Mouse (Mus musculus): ENCODE measurements around the gene Myo1d. TPM values are rescaled to one million over a fixed set of nuclear protein-coding genes. Genes with fewer than 3 reads are reported as not detected.

The Myo1d gene
- polyA plus RNA-seq, 1 experiment, result not detected

DNA sequence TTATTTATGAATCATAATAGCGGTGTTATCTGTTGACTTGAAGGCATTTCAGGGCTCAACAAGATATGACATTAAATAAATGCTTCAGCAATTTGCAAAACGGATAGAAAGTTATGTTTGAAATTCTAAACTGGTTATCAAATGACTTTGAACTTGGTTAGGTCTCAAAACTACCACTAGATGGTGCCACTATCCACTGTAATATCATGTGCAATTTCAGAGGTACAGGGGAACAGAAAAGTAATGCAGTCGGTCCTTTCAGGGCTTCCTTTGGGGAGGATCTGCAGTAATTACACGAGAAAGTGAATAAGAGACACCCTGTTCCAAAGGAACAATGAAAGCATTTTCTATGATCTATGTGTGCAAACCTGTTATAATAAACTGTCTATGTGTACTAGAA, 83.5 kb downstream of the Myo1d start:
- H3K4me3 ChIP-seq (ENCODE audit: insufficient read depth, low read depth, low read length), result no peak overlapping the region
- TF ChIP-seq CTCF (IDR thresholded peaks at IDR 0.05; ENCODE audit: insufficient read depth, low read depth, low read length), result no peak
- 6% methylated on average over 4 of the region's 4 CpGs for WGBS

DNA sequence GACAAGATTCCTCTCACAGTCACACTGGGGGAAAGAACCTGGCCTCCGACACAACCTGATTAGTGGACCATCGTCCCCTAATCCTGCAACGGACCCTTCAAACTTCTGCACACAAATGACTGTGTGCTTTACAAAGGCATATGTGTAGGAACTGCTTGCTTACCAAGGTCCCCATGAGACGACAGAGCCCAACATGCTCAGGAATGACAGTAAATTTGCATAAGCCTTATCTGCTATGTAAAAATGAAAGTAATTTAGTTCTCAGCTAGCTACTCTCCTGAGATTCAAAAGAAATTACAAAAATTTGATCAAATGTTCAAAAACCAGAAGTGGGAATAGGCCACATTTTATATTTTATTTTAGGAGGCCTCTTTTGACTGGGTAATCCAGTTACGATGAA, 95.2 kb downstream of the Myo1d start:
- Histone ChIP-seq H3K27ac (ENCODE audit: insufficient read depth, low read depth, low read length) (no peak overlapping the region), H3K4me3 (ENCODE audit: insufficient read depth, low read depth, low read length) (no peak overlapping the region), H3K4me1 (ENCODE audit: control insufficient read depth, insufficient read depth, low read length) (no peaks in the 10 kb centered on the region)
- 92% methylated on average over 5 of the region's 5 CpGs for WGBS
- no peak for TF ChIP-seq POLR2A (IDR thresholded peaks at IDR 0.05; ENCODE audit: insufficient read depth, low read depth, low read length)
- no peak for TF ChIP-seq CTCF (IDR thresholded peaks at IDR 0.05; ENCODE audit: insufficient read depth, low read depth, low read length)

More for the DNA sequence above, 83.5 kb downstream of the Myo1d start:
- Histone ChIP-seq H3K27ac (ENCODE audit: insufficient read depth, low read depth, low read length) (no peak overlapping the region), H3K4me1 (ENCODE audit: control insufficient read depth, insufficient read depth, low read length) (no peaks in the 10 kb centered on the region)

DNA sequence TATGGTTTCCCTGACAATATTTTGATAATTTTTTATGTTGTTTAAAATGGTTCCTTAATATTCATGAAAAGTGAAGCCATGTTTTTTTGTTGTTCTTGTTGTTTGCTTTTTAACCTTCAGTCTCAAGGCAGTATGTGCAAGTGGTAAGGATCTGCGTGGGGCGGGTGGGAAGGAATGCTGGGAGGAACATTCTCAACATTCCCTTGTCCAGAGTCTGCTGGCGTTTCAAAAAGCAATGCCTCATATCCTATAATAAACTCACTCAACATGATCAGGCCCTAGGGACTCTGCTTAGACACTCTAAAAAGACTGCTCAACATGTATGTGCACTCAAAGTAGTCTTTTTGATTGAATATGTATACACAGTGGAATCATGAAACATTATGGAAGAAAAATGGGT, 97.1 kb downstream of the Myo1d start:
- TF ChIP-seq CTCF (IDR thresholded peaks at IDR 0.05; ENCODE audit: insufficient read depth, low read depth, low read length) (no peak), POLR2A (IDR thresholded peaks at IDR 0.05; ENCODE audit: insufficient read depth, low read depth, low read length) (no peak)
- H3K27ac ChIP-seq (ENCODE audit: insufficient read depth, low read depth, low read length), result no peak overlapping the region
- no peak overlapping the region for H3K4me3 ChIP-seq (ENCODE audit: insufficient read depth, low read depth, low read length)
- WGBS, result 83% methylated on average over 3 of the region's 3 CpGs
- no peaks in the 10 kb centered on the region for H3K4me1 ChIP-seq (ENCODE audit: control insufficient read depth, insufficient read depth, low read length)

DNA sequence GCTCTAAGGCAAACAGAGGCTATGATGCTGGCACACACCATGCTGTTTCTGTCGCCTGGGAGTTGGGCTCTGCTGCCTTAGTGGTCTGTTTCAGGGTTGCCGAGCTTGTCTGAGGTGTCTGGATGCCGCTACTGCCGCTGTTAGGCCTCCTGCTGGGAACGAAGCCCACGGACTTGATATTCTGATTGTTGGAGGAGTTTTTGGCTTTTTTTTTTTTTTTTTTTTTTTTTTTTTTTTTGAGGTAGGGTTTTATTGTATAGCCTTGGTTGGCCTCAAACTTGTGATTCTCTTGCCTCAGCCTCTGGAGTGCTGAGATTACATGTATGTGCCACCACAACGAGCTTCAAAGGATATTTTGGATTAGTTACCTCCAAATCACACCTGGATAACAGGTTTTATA, 106.8 kb downstream of the Myo1d start:
- Histone ChIP-seq H3K27ac (ENCODE audit: insufficient read depth, low read depth, low read length) (no peak overlapping the region), H3K4me1 (ENCODE audit: control insufficient read depth, insufficient read depth, low read length) (peaks cover 2% of the 10 kb centered on the region; the same call in 1 of the 2 replicates), H3K4me3 (ENCODE audit: insufficient read depth, low read depth, low read length) (no peak overlapping the region)
- TF ChIP-seq POLR2A (IDR thresholded peaks at IDR 0.05; ENCODE audit: insufficient read depth, low read depth, low read length) (no peak), CTCF (IDR thresholded peaks at IDR 0.05; ENCODE audit: insufficient read depth, low read depth, low read length) (no peak)
- WGBS, result 66% methylated on average over 7 of the region's 7 CpGs

DNA sequence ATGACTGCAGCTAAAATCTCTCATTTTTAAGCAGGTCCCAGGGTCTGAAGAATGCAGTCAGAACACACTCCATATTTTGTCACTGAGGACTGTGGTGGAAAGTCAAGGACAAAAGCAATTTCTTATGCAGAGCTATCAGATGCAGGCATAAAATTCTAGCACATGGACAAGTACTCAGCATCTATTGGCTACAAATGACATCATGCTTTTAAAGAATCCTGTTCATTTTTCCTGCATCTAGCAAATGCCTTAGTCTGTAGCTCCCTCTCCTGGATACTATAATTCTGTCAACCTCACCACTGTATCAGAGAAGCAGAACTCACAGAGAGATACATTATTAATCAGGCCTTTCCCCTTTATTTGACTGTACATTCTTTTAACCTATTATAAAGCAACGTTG, 109.4 kb downstream of the Myo1d start:
- 8% methylated on average over 1 of the region's 1 CpGs for WGBS
- Histone ChIP-seq H3K4me1 (ENCODE audit: control insufficient read depth, insufficient read depth, low read length) (peaks cover 2% of the 10 kb centered on the region; the same call in 1 of the 2 replicates), H3K4me3 (ENCODE audit: insufficient read depth, low read depth, low read length) (no peak overlapping the region), H3K27ac (ENCODE audit: insufficient read depth, low read depth, low read length) (peak overlapping the region; percentile 90; the same call in 1 of the 2 replicates)
- TF ChIP-seq POLR2A (IDR thresholded peaks at IDR 0.05; ENCODE audit: insufficient read depth, low read depth, low read length) (no peak), CTCF (IDR thresholded peaks at IDR 0.05; ENCODE audit: insufficient read depth, low read depth, low read length) (no peak)

DNA sequence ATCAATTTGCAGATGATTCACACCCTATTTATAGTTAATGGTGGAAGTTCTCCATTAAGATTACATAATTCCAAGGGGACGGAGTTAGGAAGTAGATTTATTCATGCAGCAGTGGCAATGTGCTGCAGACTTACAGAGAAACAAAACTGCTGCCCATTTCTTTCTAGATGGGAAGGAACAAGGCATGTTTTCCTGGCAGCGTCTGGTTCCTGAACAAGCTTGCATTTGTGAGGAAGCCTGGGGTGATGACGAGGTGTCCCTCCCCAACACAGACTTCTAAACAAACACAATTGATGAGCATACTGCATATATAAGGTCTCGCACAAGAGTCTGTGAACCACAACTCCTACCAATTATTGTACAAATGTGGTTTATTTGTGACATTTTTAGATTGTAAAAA, 109.9 kb downstream of the Myo1d start:
- 13% methylated on average over 4 of the region's 4 CpGs for WGBS
- H3K4me3 ChIP-seq (ENCODE audit: insufficient read depth, low read depth, low read length), result no peak overlapping the region

DNA sequence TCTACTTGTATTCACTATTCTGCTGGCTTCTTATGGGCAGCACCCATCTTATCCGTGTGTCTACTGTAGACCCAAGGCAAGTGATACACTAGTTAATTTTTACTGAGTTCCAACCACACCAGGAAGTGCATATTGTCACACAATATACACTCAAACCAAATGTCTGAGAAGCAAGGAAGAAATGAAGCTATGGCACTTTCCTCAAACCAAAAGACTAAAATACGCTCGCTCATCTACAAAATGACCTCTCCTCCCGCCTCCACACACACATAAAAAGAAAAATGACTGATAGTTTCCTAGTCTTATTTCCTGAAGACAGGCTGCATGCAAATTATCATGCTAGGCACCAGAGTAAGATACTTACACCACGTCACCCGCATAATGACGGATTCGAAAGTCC, 113.6 kb downstream of the Myo1d start:
- TF ChIP-seq POLR2A (IDR thresholded peaks at IDR 0.05; ENCODE audit: insufficient read depth, low read depth, low read length), result no peak
- TF ChIP-seq CTCF (IDR thresholded peaks at IDR 0.05; ENCODE audit: insufficient read depth, low read depth, low read length), result no peak
- H3K4me1 ChIP-seq (ENCODE audit: control insufficient read depth, insufficient read depth, low read length), result peaks cover 2% of the 10 kb centered on the region; the same call in 1 of the 2 replicates
- WGBS, result 89% methylated on average over 8 of the region's 8 CpGs
- H3K27ac ChIP-seq (ENCODE audit: insufficient read depth, low read depth, low read length), result no peak overlapping the region
- H3K4me3 ChIP-seq (ENCODE audit: insufficient read depth, low read depth, low read length), result no peak overlapping the region

More for the DNA sequence above, 109.9 kb downstream of the Myo1d start:
- TF ChIP-seq CTCF (IDR thresholded peaks at IDR 0.05; ENCODE audit: insufficient read depth, low read depth, low read length) (no peak), POLR2A (IDR thresholded peaks at IDR 0.05; ENCODE audit: insufficient read depth, low read depth, low read length) (no peak)
- H3K27ac ChIP-seq (ENCODE audit: insufficient read depth, low read depth, low read length), result peak overlapping the region; percentile 90
- H3K4me1 ChIP-seq (ENCODE audit: control insufficient read depth, insufficient read depth, low read length), result peaks cover 2% of the 10 kb centered on the region; the same call in 1 of the 2 replicates

DNA sequence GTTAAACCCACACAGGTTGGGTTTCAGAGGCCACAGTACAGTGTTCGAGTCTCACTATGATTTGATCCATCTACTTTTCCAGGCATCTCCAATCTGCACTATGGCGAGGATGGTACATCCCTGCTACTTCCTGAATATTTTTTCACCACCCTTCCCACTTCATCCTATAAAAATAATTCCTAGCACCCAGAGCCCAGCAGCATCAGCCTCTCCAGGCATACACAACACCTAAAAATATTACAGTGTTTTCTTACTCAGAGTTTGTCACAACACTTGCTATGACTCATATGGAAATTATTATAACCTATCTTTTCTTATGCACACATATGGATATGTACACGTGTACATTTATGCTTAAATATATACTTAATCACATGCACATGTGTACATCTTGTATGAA, 115.6 kb downstream of the Myo1d start:
- TF ChIP-seq CTCF (IDR thresholded peaks at IDR 0.05; ENCODE audit: insufficient read depth, low read depth, low read length) (no peak), POLR2A (IDR thresholded peaks at IDR 0.05; ENCODE audit: insufficient read depth, low read depth, low read length) (no peak)
- Histone ChIP-seq H3K4me1 (ENCODE audit: control insufficient read depth, insufficient read depth, low read length) (no peaks in the 10 kb centered on the region), H3K4me3 (ENCODE audit: insufficient read depth, low read depth, low read length) (no peak overlapping the region), H3K27ac (ENCODE audit: insufficient read depth, low read depth, low read length) (no peak overlapping the region)
- 91% methylated on average over 3 of the region's 3 CpGs for WGBS

DNA sequence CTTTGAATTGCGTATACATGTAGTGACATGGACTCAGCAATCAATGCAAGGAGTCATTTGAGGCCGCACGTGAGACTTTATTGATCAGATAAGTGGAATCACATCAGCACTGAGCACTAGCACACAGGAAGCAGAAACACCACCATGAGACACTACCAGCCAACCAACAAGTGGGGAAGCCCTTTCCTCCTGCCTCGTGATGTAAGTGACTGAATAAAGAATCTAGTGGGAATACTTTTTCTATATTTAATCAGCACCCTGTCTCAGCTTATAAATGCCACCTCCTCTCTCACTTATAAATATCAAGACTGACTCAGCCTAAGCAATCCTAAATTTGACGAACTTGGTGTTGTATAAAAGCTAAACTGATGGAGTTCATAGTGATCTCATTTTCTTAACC, 134.7 kb downstream of the Myo1d start:
- TF ChIP-seq POLR2A (IDR thresholded peaks at IDR 0.05; ENCODE audit: insufficient read depth, low read depth, low read length), result no peak
- TF ChIP-seq CTCF (IDR thresholded peaks at IDR 0.05; ENCODE audit: insufficient read depth, low read depth, low read length), result no peak
- Histone ChIP-seq H3K4me3 (ENCODE audit: insufficient read depth, low read depth, low read length) (no peak overlapping the region), H3K4me1 (ENCODE audit: control insufficient read depth, insufficient read depth, low read length) (no peaks in the 10 kb centered on the region), H3K27ac (ENCODE audit: insufficient read depth, low read depth, low read length) (no peak overlapping the region)
- WGBS, result 87% methylated on average over 5 of the region's 5 CpGs
